In genomic region chr16:43331440-43331839, GRCm38 (mm10) we compare ENCODE assay signal across 16 mouse cellular contexts.
"Had no signal": no experiment of that assay in that cellular context is flagged by ENCODE, and none has a peak within 500 bp of the region (broad histone marks: within the 10 kb centered on the region; RNA-seq: fewer than 3 reads in every experiment).

No protein-coding gene starts in this region.

- H3K27ac ChIP-seq: macrophage; midbrain, embryonic 13.5 days; midbrain, embryonic 15.5 days; neural tube, embryonic 12.5 days; stomach, embryonic 15.5 days; stomach, postnatal 0 days had no signal

- H3K4me1 ChIP-seq: megakaryocyte, embryonic 14.5 days; neural tube, embryonic 12.5 days; stomach, embryonic 15.5 days had no signal

- H3K9me3 ChIP-seq: megakaryocyte, embryonic 14.5 days; midbrain, embryonic 13.5 days; midbrain, embryonic 15.5 days; neural tube, embryonic 12.5 days; stomach, embryonic 15.5 days had no signal

- H3K9ac ChIP-seq: lung, embryonic 14.5 days; midbrain, embryonic 13.5 days; midbrain, embryonic 15.5 days; neural tube, embryonic 12.5 days; stomach, embryonic 15.5 days had no signal

- DNase-seq: lung, adult 18-20 months; lung, embryonic 14.5 days; lung, postnatal 10 days; lung, postnatal 36 days; right cerebral cortex, postnatal 14 days; thymus, adult 2 months; thymus, postnatal 25 days; thymus, postnatal 4 days had no signal

- H3K4me2 ChIP-seq: lung, embryonic 14.5 days; midbrain, embryonic 11.5 days; midbrain, embryonic 13.5 days; midbrain, embryonic 15.5 days; neural tube, embryonic 12.5 days; stomach, embryonic 15.5 days had no signal

- H3K27me3 ChIP-seq: megakaryocyte, embryonic 14.5 days; midbrain, embryonic 13.5 days; midbrain, embryonic 15.5 days; neural tube, embryonic 12.5 days; stomach, embryonic 15.5 days had no signal

- H3K4me3 ChIP-seq: megakaryocyte, embryonic 14.5 days; midbrain, embryonic 13.5 days; midbrain, embryonic 15.5 days; neural tube, embryonic 12.5 days; stomach, embryonic 15.5 days had no signal

- ATAC-seq: midbrain, embryonic 13.5 days; midbrain, embryonic 15.5 days had no signal

- H3K36me3 ChIP-seq: midbrain, embryonic 13.5 days; midbrain, embryonic 15.5 days; neural tube, embryonic 12.5 days; stomach, embryonic 15.5 days had no signal
